Mouse (Mus musculus): ENCODE results near the gene Xab2. TPM values are rescaled to one million over a fixed set of nuclear protein-coding genes. Genes with fewer than 3 reads are reported as not detected.

Xab2 gene
- polyA plus RNA-seq, 1 experiment from 2014 or later: 26.9 TPM

Other genes starting within 250 kb of the Xab2 start
- 2.2 to 3.5 TPM (median 2.2 TPM) in 3 replicates for gene Arhgef18, start 228.3 kb downstream of the Xab2 start, polyA plus RNA-seq (2018)
- gene Pex11g, start 153.6 kb downstream of the Xab2 start, polyA plus RNA-seq (2018): 1.0 to 2.3 TPM (median 1.1 TPM) in 3 replicates
- gene Tex45, start 150.5 kb downstream of the Xab2 start, polyA plus RNA-seq (2018): not detected in 3 replicates
- 7.9 to 23.2 TPM (median 13.3 TPM) in 3 replicates for gene Zfp358, start 128.2 kb downstream of the Xab2 start, polyA plus RNA-seq (2018)
- 50.2 to 92.5 TPM (median 73.4 TPM) in 3 replicates for gene Mcoln1, start 120.9 kb downstream of the Xab2 start, polyA plus RNA-seq (2018)
- 10.2 to 19.0 TPM (median 11.7 TPM) in 3 replicates for gene Pnpla6, start 105.9 kb downstream of the Xab2 start, polyA plus RNA-seq (2018)
- gene C330021F23Rik, start 53.3 kb downstream of the Xab2 start, polyA plus RNA-seq (2018): not detected in 3 replicates
- 0.52 to 1.1 TPM in 2 of 3 replicates, not detected in the other for gene Camsap3, start 34.0 kb downstream of the Xab2 start, polyA plus RNA-seq (2018)
- 35.9 to 49.5 TPM (median 43.3 TPM) in 3 replicates for gene Pet100, start 232 bp upstream of the Xab2 start, polyA plus RNA-seq (2018)
- not detected in 3 replicates for gene Pcp2, start 4.2 kb upstream of the Xab2 start, polyA plus RNA-seq (2018)
- gene Stxbp2, start 9.6 kb upstream of the Xab2 start, polyA plus RNA-seq (2018): 121 to 243 TPM (median 173 TPM) in 3 replicates
- not detected in 3 replicates for gene Retn, start 34.5 kb upstream of the Xab2 start, polyA plus RNA-seq (2018)
- gene Mcemp1, start 44.4 kb upstream of the Xab2 start, polyA plus RNA-seq (2018): 0.22 to 0.92 TPM (median 0.34 TPM) in 3 replicates
- gene Fcor, start 51.0 kb upstream of the Xab2 start, polyA plus RNA-seq (2018): 1.5 to 1.9 TPM in 2 of 3 replicates, not detected in the other
- gene Trappc5, start 55.0 kb upstream of the Xab2 start, polyA plus RNA-seq (2018): 7.0 to 10.2 TPM (median 7.1 TPM) in 3 replicates
- not detected in 3 replicates for gene Fcer2a, start 72.9 kb upstream of the Xab2 start, polyA plus RNA-seq (2018)
- gene Clec4g, start 99.3 kb upstream of the Xab2 start, polyA plus RNA-seq (2018): not detected in 3 replicates
- gene Cd209a, start 127.7 kb upstream of the Xab2 start, polyA plus RNA-seq (2018): 0.15 to 0.83 TPM in 2 of 3 replicates, not detected in the other
- gene Cd209e, start 233.0 kb upstream of the Xab2 start, polyA plus RNA-seq (2018): not detected in 3 replicates